Mouse (Mus musculus): ENCODE measurements around the gene Robo1.

Gene Robo1

GRCm38 (mm10) chr16:72734234-72734633 lies 426.1 kb downstream of the Robo1 start:
- in situ Hi-C loops (cut with MseI, MboI), result no loop called here

- in situ Hi-C loops (cut with MseI, MboI), result no loop called here
Measured at GRCm38 (mm10) chr16:72735175-72735574, 427.1 kb downstream of the Robo1 start.

- in situ Hi-C loops (cut with MseI, MboI), result no loop called here
Measured at GRCm38 (mm10) chr16:72735588-72735987, 427.5 kb downstream of the Robo1 start.

GRCm38 (mm10) chr16:72737154-72737553 lies 429.0 kb downstream of the Robo1 start:
- in situ Hi-C loops (cut with MseI, MboI), result no loop called here

- in situ Hi-C loops (cut with MseI, MboI), result no loop called here
Measured at GRCm38 (mm10) chr16:72740218-72740617, 432.1 kb downstream of the Robo1 start.

GRCm38 (mm10) chr16:72747696-72748095 lies 439.6 kb downstream of the Robo1 start:
- in situ Hi-C loops (cut with MseI, MboI), result no loop called here

- in situ Hi-C loops (cut with MseI, MboI), result no loop called here
Measured at GRCm38 (mm10) chr16:72765128-72765913, 457.2 kb downstream of the Robo1 start.

GRCm38 (mm10) chr16:72769214-72769834 lies 461.2 kb downstream of the Robo1 start:
- in situ Hi-C loops (cut with MseI, MboI), result no loop called here

- in situ Hi-C loops (cut with MseI, MboI), result no loop called here
Measured at GRCm38 (mm10) chr16:72772348-72772747, 464.2 kb downstream of the Robo1 start.

GRCm38 (mm10) chr16:72773034-72773433 lies 464.9 kb downstream of the Robo1 start:
- in situ Hi-C loops (cut with MseI, MboI), result no loop called here

GRCm38 (mm10) chr16:72778520-72778919 lies 470.4 kb downstream of the Robo1 start:
- in situ Hi-C loops (cut with MseI, MboI), result no loop called here

- in situ Hi-C loops (cut with MseI, MboI), result no loop called here
Measured at GRCm38 (mm10) chr16:72782171-72782570, 474.1 kb downstream of the Robo1 start.

- in situ Hi-C loops (cut with MseI, MboI), result no loop called here
Measured at GRCm38 (mm10) chr16:72786079-72786478, 478.0 kb downstream of the Robo1 start.

GRCm38 (mm10) chr16:72786636-72787035 lies 478.5 kb downstream of the Robo1 start:
- in situ Hi-C loops (cut with MseI, MboI), result no loop called here

GRCm38 (mm10) chr16:72788017-72788416 lies 479.9 kb downstream of the Robo1 start:
- in situ Hi-C loops (cut with MseI, MboI), result no loop called here

GRCm38 (mm10) chr16:72791181-72791705 lies 483.1 kb downstream of the Robo1 start:
- in situ Hi-C loops (cut with MseI, MboI), result no loop called here

GRCm38 (mm10) chr16:72794692-72795378 lies 486.7 kb downstream of the Robo1 start:
- in situ Hi-C loops (cut with MseI, MboI), result no loop called here

GRCm38 (mm10) chr16:72795379-72795712 lies 487.2 kb downstream of the Robo1 start:
- in situ Hi-C loops (cut with MseI, MboI), result no loop called here

- in situ Hi-C loops (cut with MseI, MboI), result no loop called here
Measured at GRCm38 (mm10) chr16:72798405-72798949, 490.4 kb downstream of the Robo1 start.

GRCm38 (mm10) chr16:72800121-72800749 lies 492.1 kb downstream of the Robo1 start:
- in situ Hi-C loops (cut with MseI, MboI), result no loop called here

GRCm38 (mm10) chr16:72800788-72801187 lies 492.7 kb downstream of the Robo1 start:
- in situ Hi-C loops (cut with MseI, MboI), result no loop called here

GRCm38 (mm10) chr16:72808351-72808750 lies 500.2 kb downstream of the Robo1 start:
- in situ Hi-C loops (cut with MseI, MboI), result no loop called here
